Mouse (Mus musculus): ENCODE results near the gene Ccna1. TPM values are rescaled to one million over a fixed set of nuclear protein-coding genes. Genes with fewer than 3 reads are reported as not detected.

Ccna1 gene
- polyA plus RNA-seq, 1 experiment from 2014 or later: 2.2 TPM

DNA sequence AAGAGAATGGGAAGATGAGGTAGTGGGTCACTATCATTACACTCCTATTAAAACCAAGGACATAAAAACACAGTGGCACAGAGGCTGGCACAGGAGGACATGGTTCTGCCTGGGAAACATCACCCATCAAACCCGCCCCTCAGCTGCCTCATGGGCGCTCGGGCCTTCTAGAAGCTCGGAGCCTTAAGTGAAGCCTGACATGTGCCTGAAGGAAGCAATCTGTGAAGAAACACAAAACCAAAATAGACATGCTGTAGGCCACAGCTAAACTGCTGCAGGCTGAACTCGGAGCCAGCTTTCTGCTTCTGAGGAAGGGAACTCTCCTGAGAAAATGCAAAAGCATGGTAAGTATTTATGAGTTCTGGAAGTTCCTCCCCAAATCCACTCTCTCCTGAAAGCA is 31.6 kb upstream of the Ccna1 start:
- 77% methylated on average over 5 of the region's 5 CpGs for WGBS
- no peak overlapping the region for H3K9ac ChIP-seq
- H3K27ac ChIP-seq: no peak overlapping the region
- H3K4me1 ChIP-seq: no peaks in the 10 kb centered on the region
- no peak overlapping the region for H3K4me3 ChIP-seq (replicated peaks)
- no peaks in the 10 kb centered on the region for H3K36me3 ChIP-seq
- no peak for ATAC-seq (replicated peaks; ENCODE audit: low FRiP score)
- no peaks in the 10 kb centered on the region for H3K27me3 ChIP-seq
- no peaks in the 10 kb centered on the region for H3K9me3 ChIP-seq (replicated peaks)
- H3K4me2 ChIP-seq: no peak overlapping the region

DNA sequence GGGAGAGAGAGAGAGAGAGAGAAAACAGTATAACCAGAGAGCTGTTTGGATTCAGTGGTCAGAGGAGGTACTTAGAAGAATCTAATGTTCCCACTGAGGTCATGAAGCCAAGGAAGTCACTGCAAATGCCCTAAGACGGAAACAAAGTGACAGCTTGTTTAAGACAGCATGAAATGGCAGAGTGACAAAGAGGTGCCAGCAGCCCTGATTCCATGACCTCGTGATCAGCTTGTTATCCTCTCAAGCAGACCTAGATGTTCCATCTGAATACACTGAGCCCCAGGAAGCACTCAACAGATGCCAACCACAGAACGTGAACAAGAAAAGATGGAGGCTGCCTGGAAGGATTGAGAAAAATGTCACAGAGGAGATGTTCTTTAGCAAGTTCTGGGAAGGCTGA is 30.4 kb upstream of the Ccna1 start:
- Histone ChIP-seq H3K9ac (no peak overlapping the region), H3K4me1 (no peaks in the 10 kb centered on the region), H3K27me3 (no peaks in the 10 kb centered on the region), H3K9me3 (replicated peaks) (no peaks in the 10 kb centered on the region), H3K4me3 (replicated peaks) (no peak overlapping the region), H3K4me2 (no peak overlapping the region), H3K27ac (no peak overlapping the region), H3K36me3 (no peaks in the 10 kb centered on the region)
- no peak for ATAC-seq (replicated peaks; ENCODE audit: low FRiP score)
- 59% methylated on average over 3 of the region's 3 CpGs for WGBS

DNA sequence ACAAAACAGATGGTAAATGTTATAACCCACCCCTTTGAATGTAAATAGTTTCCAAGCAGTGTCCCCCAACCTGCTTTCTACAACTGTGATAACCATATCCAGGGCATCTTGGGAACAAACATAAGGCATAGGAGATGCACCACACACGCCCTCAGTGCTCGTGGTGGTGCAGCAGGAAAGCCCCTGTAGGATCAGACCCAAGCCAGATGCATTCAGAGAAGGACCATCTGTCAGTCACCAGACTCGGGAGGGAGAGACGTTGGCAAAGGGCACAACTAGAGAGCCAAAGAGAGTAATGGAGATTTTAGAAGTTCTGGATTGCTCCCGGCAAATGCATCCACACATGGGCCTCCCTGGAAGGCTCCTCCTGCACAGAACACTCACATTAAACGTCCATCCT is 29.5 kb upstream of the Ccna1 start:
- Histone ChIP-seq H3K9me3 (replicated peaks) (no peaks in the 10 kb centered on the region), H3K36me3 (no peaks in the 10 kb centered on the region), H3K4me1 (no peaks in the 10 kb centered on the region), H3K4me3 (replicated peaks) (no peak overlapping the region), H3K27me3 (no peaks in the 10 kb centered on the region), H3K27ac (no peak overlapping the region), H3K9ac (no peak overlapping the region), H3K4me2 (no peak overlapping the region)
- WGBS: 71% methylated on average over 6 of the region's 6 CpGs
- ATAC-seq (replicated peaks; ENCODE audit: low FRiP score): no peak

DNA sequence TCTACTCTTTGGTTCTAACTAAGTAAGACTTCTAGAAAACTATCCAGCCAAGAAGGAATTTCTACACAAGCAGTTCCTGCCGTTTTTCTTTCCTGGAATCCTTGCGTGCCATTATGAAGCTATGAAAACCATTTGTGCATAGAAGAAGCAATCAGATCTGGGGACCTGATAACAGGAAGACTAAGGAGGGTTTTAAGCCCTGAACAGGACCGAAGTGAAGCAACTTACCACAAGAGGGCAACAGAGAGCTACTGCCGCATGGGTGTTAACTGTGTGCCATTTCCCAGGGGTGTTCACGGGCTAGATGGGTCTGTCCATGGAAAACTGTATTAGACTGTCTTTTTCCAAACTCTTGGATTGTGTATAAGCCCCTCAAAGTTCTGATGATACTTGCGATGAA is 24.8 kb upstream of the Ccna1 start:
- Histone ChIP-seq H3K9ac (no peak overlapping the region), H3K4me3 (replicated peaks) (no peak overlapping the region), H3K9me3 (replicated peaks) (no peaks in the 10 kb centered on the region), H3K4me1 (no peaks in the 10 kb centered on the region), H3K36me3 (no peaks in the 10 kb centered on the region), H3K4me2 (no peak overlapping the region), H3K27ac (no peak overlapping the region), H3K27me3 (no peaks in the 10 kb centered on the region)
- ATAC-seq (replicated peaks; ENCODE audit: low FRiP score): peak; percentile 90
- WGBS: 14% methylated on average over 6 of the region's 6 CpGs

DNA sequence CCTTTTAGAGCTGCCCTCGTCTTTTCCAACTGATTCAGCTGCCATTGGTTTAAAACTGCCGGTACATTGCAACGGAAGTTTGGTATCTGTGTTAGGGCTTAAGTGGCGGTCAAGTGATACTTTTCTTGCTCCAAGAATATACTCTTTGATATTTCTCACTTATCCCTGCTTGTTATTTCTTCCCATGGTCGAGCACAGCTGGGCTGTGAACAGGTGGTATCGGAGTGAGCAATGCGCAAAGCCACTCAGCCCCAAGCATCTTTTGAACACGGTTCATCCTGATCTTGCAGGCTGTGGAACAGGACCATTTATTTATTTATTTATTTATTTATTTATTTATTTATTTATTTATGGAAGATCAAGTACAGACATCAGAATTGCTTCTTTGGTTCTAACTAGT is 24.3 kb upstream of the Ccna1 start:
- H3K9me3 ChIP-seq (replicated peaks): no peaks in the 10 kb centered on the region
- H3K27ac ChIP-seq: no peak overlapping the region
- H3K4me3 ChIP-seq (replicated peaks): no peak overlapping the region
- H3K9ac ChIP-seq: no peak overlapping the region
- WGBS: 79% methylated on average over 8 of the region's 8 CpGs
- H3K36me3 ChIP-seq: no peaks in the 10 kb centered on the region
- ATAC-seq (replicated peaks; ENCODE audit: low FRiP score): no peak
- no peaks in the 10 kb centered on the region for H3K27me3 ChIP-seq
- no peaks in the 10 kb centered on the region for H3K4me1 ChIP-seq
- no peak overlapping the region for H3K4me2 ChIP-seq

DNA sequence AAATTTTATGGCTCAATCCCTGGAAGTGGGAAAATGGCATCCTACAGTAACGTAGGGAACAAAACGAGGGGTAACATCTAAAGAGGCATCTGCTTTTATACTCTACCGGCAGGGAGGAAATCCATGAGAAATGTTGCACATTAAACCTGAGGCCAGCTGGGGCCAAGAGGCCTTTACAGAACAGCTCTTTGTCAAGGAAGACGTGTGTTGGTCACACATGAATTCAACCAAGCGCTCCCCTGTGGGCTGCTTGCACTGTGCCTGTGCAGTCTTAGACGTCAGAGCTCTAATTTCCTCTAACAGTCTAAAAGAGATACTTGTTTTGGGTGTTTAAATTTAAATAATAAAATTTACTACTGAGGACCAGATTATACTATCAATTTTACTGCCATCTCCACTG is 22.9 kb upstream of the Ccna1 start:
- H3K27me3 ChIP-seq: no peaks in the 10 kb centered on the region
- no peaks in the 10 kb centered on the region for H3K4me1 ChIP-seq
- H3K4me2 ChIP-seq: no peak overlapping the region
- ATAC-seq (replicated peaks; ENCODE audit: low FRiP score): no peak
- no peaks in the 10 kb centered on the region for H3K9me3 ChIP-seq (replicated peaks)
- 32% methylated on average over 6 of the region's 6 CpGs for WGBS
- no peaks in the 10 kb centered on the region for H3K36me3 ChIP-seq
- H3K27ac ChIP-seq: no peak overlapping the region
- H3K9ac ChIP-seq: no peak overlapping the region
- H3K4me3 ChIP-seq (replicated peaks): no peak overlapping the region

DNA sequence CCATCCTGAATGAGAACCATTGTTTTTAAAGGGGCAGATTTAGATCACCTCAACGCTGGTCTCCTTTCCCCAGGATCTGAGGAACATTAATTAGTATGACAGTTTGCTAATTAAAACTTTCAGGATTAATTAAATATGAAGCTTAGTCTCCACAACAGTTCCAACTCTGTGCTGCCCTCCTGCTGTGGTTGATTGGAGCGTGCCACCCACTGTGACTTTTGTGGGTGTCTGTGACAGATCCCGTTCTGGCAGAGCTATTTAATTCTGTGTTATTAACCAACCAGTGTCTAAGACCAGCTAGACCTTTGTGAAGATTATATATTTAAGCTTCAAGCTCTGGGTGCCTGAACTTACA is 20.0 kb upstream of the Ccna1 start:
- WGBS: 63% methylated on average over 3 of the region's 3 CpGs
- no peaks in the 10 kb centered on the region for H3K4me1 ChIP-seq
- no peak for ATAC-seq (replicated peaks; ENCODE audit: low FRiP score)
- H3K4me2 ChIP-seq: no peak overlapping the region
- no peak overlapping the region for H3K4me3 ChIP-seq (replicated peaks)
- no peaks in the 10 kb centered on the region for H3K9me3 ChIP-seq (replicated peaks)
- H3K9ac ChIP-seq: no peak overlapping the region
- no peaks in the 10 kb centered on the region for H3K27me3 ChIP-seq
- H3K27ac ChIP-seq: no peak overlapping the region
- no peaks in the 10 kb centered on the region for H3K36me3 ChIP-seq

DNA sequence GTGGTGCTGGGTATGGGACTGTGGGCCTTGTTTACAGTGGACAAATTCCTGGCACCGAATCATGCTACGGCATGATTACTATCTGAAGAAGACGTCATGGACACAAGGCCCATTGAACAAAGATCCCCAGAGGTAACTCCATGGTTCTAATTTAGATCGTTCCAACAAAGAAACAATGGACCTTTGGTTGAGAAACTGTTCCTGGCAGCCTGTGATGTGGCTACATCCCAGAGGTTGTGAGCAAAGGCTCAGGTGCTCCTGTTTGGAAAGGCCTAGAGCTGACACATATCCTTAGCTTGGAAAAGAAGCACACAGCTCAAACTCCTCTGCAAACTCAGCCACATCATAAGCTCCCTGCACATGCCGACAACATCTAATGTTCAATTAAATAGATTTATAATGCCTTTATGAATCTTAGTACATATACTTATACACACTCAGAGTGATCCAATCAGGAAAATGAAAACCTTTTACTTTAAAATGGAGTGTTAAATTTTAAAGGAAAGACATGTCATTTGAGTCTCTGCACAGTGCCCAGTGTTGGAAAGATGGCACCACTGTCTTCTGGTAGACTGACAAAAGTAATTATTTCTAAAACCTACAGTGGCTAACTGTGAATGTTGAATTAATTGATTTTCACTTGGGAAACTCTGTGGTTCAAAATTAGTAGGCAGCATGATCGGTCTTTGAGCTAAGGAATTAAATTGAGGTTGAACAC is 19.4 kb upstream of the Ccna1 start:
- Histone ChIP-seq H3K4me3 (replicated peaks) (no peak overlapping the region), H3K9me3 (replicated peaks) (no peaks in the 10 kb centered on the region), H3K4me1 (no peaks in the 10 kb centered on the region), H3K4me2 (no peak overlapping the region), H3K36me3 (no peaks in the 10 kb centered on the region), H3K9ac (no peak overlapping the region), H3K27me3 (no peaks in the 10 kb centered on the region), H3K27ac (no peak overlapping the region)
- 85% methylated on average over 6 of the region's 6 CpGs for WGBS
- ATAC-seq (replicated peaks; ENCODE audit: low FRiP score): no peak

DNA sequence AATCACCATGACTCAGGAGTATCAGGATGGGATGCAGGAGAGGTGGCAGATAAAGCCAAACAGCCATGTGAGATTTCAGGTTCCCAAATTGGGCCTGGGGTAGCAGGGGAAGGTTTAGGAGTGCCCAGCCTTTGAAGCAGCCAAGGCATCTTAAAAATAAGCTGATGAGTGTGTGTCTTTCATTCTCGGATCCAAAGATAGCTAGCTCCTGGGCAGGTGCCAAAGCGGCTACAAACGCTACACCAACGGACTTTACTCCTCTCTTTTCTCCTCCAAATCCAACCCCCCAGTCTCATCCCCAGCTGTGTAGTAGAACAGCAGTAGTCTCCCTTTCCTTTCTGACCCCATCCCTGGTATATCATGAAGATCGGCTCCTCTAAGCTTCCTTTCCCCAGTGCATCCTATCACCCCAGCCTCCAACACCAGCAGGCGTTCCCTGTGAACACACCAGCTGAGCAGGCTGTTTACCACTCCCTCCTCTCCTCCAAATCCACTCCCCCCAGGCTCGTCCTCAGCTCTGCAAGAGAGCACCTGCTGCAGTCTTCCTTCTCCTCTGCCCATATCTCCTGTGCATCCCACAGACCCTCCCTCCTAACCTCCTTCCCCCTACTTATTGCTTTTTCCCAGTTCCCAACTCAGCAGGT is 12.6 kb upstream of the Ccna1 start:
- Histone ChIP-seq H3K9ac (no peak overlapping the region), H3K4me2 (no peak overlapping the region), H3K9me3 (replicated peaks) (no peaks in the 10 kb centered on the region), H3K27ac (no peak overlapping the region), H3K4me3 (replicated peaks) (no peak overlapping the region), H3K4me1 (no peaks in the 10 kb centered on the region), H3K27me3 (peaks cover 15% of the 10 kb centered on the region), H3K36me3 (no peaks in the 10 kb centered on the region)
- ATAC-seq (replicated peaks; ENCODE audit: low FRiP score): no peak
- WGBS: 40% methylated on average over 7 of the region's 7 CpGs

DNA sequence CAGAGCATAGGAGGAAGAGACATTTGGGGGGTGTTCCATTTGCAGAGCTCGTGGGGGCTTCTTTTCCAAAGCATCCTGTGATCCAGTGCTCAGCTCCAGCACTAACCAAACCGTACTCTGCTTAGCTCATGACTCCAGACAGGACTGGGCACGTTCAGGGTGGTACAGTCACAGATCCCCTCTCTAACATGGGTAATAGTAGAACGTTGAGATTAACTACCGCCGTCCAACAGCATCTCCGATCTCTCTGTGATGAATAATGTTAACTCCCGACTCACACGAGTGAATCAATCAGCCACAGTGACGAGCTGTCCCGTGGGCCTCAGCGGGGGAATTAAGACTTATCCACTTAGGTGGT is 11.3 kb upstream of the Ccna1 start:
- Histone ChIP-seq H3K4me3 (replicated peaks) (no peak overlapping the region), H3K27ac (no peak overlapping the region), H3K9me3 (replicated peaks) (no peaks in the 10 kb centered on the region), H3K9ac (no peak overlapping the region), H3K27me3 (peaks cover 15% of the 10 kb centered on the region), H3K4me1 (no peaks in the 10 kb centered on the region), H3K4me2 (no peak overlapping the region), H3K36me3 (no peaks in the 10 kb centered on the region)
- WGBS: 52% methylated on average over 12 of the region's 12 CpGs
- no peak for ATAC-seq (replicated peaks; ENCODE audit: low FRiP score)

DNA sequence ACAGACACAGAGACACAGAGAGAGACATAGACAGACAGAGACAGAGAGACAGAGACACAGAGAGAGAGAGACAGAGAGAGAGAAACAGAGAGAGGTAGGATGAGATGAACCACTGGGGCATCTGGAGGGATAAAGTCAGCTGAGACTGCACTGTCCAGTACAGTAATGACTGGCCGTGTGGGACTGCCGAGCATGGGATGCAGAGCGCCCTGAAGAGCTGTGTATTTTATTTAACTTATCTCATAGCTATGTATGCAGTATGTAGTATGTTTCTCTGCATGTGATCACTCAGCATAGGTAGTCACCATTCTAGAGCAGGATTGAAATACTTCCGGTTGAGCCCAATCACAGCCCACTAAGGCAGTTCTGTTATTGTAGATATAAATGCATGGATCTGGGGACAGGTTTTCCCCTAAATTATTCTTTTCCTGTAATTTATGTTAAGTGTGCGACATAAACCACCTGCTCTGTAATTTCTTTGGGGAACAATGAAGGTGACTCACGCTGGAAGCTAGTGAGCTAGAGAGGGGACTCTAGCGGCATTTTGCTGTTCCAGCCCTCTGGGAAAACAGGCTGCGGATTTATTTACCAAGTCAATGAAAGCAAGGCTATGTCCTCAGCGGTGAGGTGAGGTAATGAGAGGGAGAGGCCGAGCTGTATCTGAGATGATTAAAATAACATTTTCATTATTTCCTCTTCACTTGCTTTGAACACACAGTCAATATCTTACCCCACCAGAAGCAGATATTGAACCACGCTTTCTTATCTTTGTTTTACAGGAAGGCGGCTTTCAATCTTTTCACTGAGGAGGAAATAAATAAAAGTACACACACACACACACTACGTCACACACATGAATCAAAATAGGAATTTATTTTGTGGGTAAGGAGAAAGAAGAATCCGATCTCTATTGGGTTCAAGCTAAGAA is 10.7 kb upstream of the Ccna1 start:
- H3K27ac ChIP-seq: no peak overlapping the region
- H3K4me2 ChIP-seq: no peak overlapping the region
- no peak overlapping the region for H3K9ac ChIP-seq
- ATAC-seq (replicated peaks; ENCODE audit: low FRiP score): no peak
- H3K36me3 ChIP-seq: no peaks in the 10 kb centered on the region
- H3K4me1 ChIP-seq: no peaks in the 10 kb centered on the region
- H3K9me3 ChIP-seq (replicated peaks): no peaks in the 10 kb centered on the region
- H3K4me3 ChIP-seq (replicated peaks): no peak overlapping the region
- 52% methylated on average over 14 of the region's 14 CpGs for WGBS
- peaks cover 15% of the 10 kb centered on the region for H3K27me3 ChIP-seq

DNA sequence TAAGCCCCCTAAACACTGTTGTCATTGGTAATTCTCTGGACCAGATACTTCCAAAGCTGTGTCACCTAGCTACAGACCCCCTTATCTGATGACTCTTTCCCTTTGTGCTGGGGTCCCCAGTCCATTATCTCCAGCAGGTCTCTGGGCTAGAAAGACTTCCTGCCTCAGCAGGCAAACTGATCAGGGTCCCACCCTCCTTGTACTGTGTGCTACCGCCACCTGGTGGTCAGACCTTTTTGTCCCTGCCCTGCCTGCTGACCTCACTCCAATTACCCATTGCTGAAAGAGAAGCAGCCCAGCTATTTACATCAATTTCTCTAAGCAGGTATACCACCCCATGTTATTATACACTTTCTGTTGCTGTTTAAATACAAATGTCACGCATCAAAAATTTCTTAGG is 9.1 kb upstream of the Ccna1 start:
- Histone ChIP-seq H3K27me3 (peaks cover 15% of the 10 kb centered on the region), H3K4me3 (replicated peaks) (no peak overlapping the region), H3K9ac (no peak overlapping the region), H3K27ac (no peak overlapping the region), H3K4me1 (no peaks in the 10 kb centered on the region), H3K4me2 (no peak overlapping the region), H3K9me3 (replicated peaks) (no peaks in the 10 kb centered on the region), H3K36me3 (no peaks in the 10 kb centered on the region)
- ATAC-seq (replicated peaks; ENCODE audit: low FRiP score): peak; percentile 64
- 19% methylated on average over 2 of the region's 2 CpGs for WGBS

Measured in kidney, embryonic 15.5 days (tissue).